8 mouse cellular contexts compared by ENCODE assay signal in genomic region chr8:84986379-84986945, GRCm38 (mm10). TPM values are rescaled to one million over a fixed set of nuclear protein-coding genes. Genes with fewer than 3 reads are reported as not detected.
DNase-seq lines count a peak whose midpoint lies in the region; ATAC-seq and TF ChIP-seq lines count a peak whose summit lies in the region.

No protein-coding gene starts in this region.

- H3K4me1 ChIP-seq in heart, embryonic 11.5 days (ENCODE audit: control insufficient read depth, insufficient read depth, low read length): peaks cover 31% of the 10 kb centered on the region
- H3K4me1 ChIP-seq in E14TG2a.4 (replicated peaks; ENCODE audit: low read depth, low read length): peaks cover 87% of the 10 kb centered on the region
- peaks cover 20% of the 10 kb centered on the region for H3K4me1 ChIP-seq in forebrain, embryonic 14.5 days (ENCODE audit: control insufficient read depth, insufficient read depth, low read length)
- H3K4me1 ChIP-seq in liver, postnatal 0 days (ENCODE audit: insufficient read depth): peaks cover 68% of the 10 kb centered on the region

- peak overlapping the region; percentile 67; the same call in 1 of the 2 replicates for H3K9ac ChIP-seq in heart, embryonic 11.5 days (ENCODE audit: low read depth, low read length)
- peak overlapping the region; percentile 67; the same call in 1 of the 2 replicates for H3K9ac ChIP-seq in forebrain, embryonic 14.5 days (ENCODE audit: low read length)
- peak overlapping the region; percentile 76 for H3K9ac ChIP-seq in liver, postnatal 0 days (replicated peaks)

- 35% methylated on average over 8 of the region's 8 CpGs for WGBS in heart, embryonic 11.5 days (ENCODE audit: insufficient replicate concordance)
- 33% methylated on average over 8 of the region's 8 CpGs for WGBS in forebrain, embryonic 14.5 days
- 32% methylated on average over 8 of the region's 8 CpGs for WGBS in liver, postnatal 0 days (ENCODE audit: insufficient replicate concordance)

- peak overlapping the region; percentile 54 for H3K27ac ChIP-seq in heart, embryonic 11.5 days (ENCODE audit: low read depth, low read length)
- peak overlapping the region; percentile 4; the same call in 1 of the 2 replicates for H3K27ac ChIP-seq in forebrain, embryonic 14.5 days (ENCODE audit: low read depth, low read length)
- H3K27ac ChIP-seq in liver, postnatal 0 days (ENCODE audit: low read depth): peak overlapping the region; percentile 98

- H3K9me3 ChIP-seq in heart, embryonic 11.5 days (replicated peaks; ENCODE audit: control insufficient read depth, low read length): no peaks in the 10 kb centered on the region
- H3K9me3 ChIP-seq in E14TG2a.4 (ENCODE audit: low read length): no peaks in the 10 kb centered on the region
- no peaks in the 10 kb centered on the region for H3K9me3 ChIP-seq in forebrain, embryonic 14.5 days (replicated peaks; ENCODE audit: control insufficient read depth, low read length)
- no peaks in the 10 kb centered on the region for H3K9me3 ChIP-seq in liver, postnatal 0 days (ENCODE audit: low read length)

- DNase-seq in heart, postnatal 4 days: no peak
- DNase-seq in forebrain, embryonic 14.5 days (ENCODE audit: low spot score): no peak
- no peak for DNase-seq in liver, postnatal 0 days
- no peak for DNase-seq in right cerebral cortex, postnatal 25 days
- DNase-seq in thymus, postnatal 10 days (ENCODE audit: low spot score in 2 of 2): no peak
- DNase-seq in Muller cell, postnatal 12 days (ENCODE audit: inconsistent ontology term): no peak

- no peaks in the 10 kb centered on the region for H3K36me3 ChIP-seq in heart, embryonic 11.5 days (ENCODE audit: control insufficient read depth, insufficient read depth, low read length)
- peaks cover 12% of the 10 kb centered on the region; the same call in 1 of the 2 replicates for H3K36me3 ChIP-seq in E14TG2a.4 (ENCODE audit: insufficient read depth, low read length)
- H3K36me3 ChIP-seq in forebrain, embryonic 14.5 days (ENCODE audit: control insufficient read depth, insufficient read depth, low read length): no peaks in the 10 kb centered on the region
- H3K36me3 ChIP-seq in liver, postnatal 0 days (replicated peaks; ENCODE audit: insufficient read depth, low read length): no peaks in the 10 kb centered on the region

- no peak for TF ChIP-seq CTCF in E14TG2a.4 (conservative IDR thresholded peaks at IDR 0.05; ENCODE audit: low read length)
- TF ChIP-seq CTCF in liver, postnatal 0 days (IDR thresholded peaks at IDR 0.05; ENCODE audit: low read depth): no peak

- 0 out of 2 replicates have a peak, but pooled peaks cover 3% of the 10 kb centered on the region for H3K27me3 ChIP-seq in heart, embryonic 11.5 days (ENCODE audit: control insufficient read depth, insufficient read depth, low read length)
- no peaks in the 10 kb centered on the region for H3K27me3 ChIP-seq in E14TG2a.4 (ENCODE audit: insufficient read depth, low read length)
- 0 out of 2 replicates have a peak, but pooled peaks cover 12% of the 10 kb centered on the region for H3K27me3 ChIP-seq in forebrain, embryonic 14.5 days (replicated peaks; ENCODE audit: control insufficient read depth, insufficient read depth, low read length)
- no peaks in the 10 kb centered on the region for H3K27me3 ChIP-seq in liver, postnatal 0 days (ENCODE audit: insufficient read depth, low read length)

- no peak for ATAC-seq in heart, embryonic 11.5 days (replicated peaks; ENCODE audit: insufficient number of reproducible peaks, low FRiP score, low TSS enrichment)
- ATAC-seq in forebrain, embryonic 14.5 days: no peak
- no peak for ATAC-seq in liver, postnatal 0 days

- H3K4me2 ChIP-seq in heart, embryonic 11.5 days: peak overlapping the region; percentile 98
- peak overlapping the region; percentile 98 for H3K4me2 ChIP-seq in forebrain, embryonic 14.5 days (ENCODE audit: low read length)
- H3K4me2 ChIP-seq in liver, postnatal 0 days (ENCODE audit: low read depth, low read length): peak overlapping the region; percentile 94

- TF ChIP-seq EP300 in liver, postnatal 0 days (IDR thresholded peaks at IDR 0.05; ENCODE audit: low read depth): no peak

- H3K4me3 ChIP-seq in heart, embryonic 11.5 days (ENCODE audit: low read depth, low read length): peak overlapping the region; percentile 56
- H3K4me3 ChIP-seq in E14TG2a.4 (replicated peaks; ENCODE audit: low read length): peak overlapping the region; percentile 91
- H3K4me3 ChIP-seq in forebrain, embryonic 14.5 days (ENCODE audit: low read depth, low read length): peak overlapping the region; percentile 49
- peak overlapping the region; percentile 56 for H3K4me3 ChIP-seq in liver, postnatal 0 days (ENCODE audit: low read depth, low read length)

RNA-seq across cellular contexts. Expression of gene Hook2, which starts 3.9 kb away (rescaled TPM):
- polyA plus RNA-seq in heart, embryonic 11.5 days (2014; fragmentation: Nextera tagmentation; extraction: Ambion mirVana): 6.7 and 7.1 TPM in 2 replicates
- 1 to 10 TPM; 2.2 to 2.6 TPM for total RNA-seq in heart, postnatal 4 days (2021)
- 13.0 and 20.3 TPM in 2 replicates for polyA plus RNA-seq in forebrain, embryonic 14.5 days (2014; fragmentation: Nextera tagmentation; extraction: Ambion mirVana)
- polyA plus RNA-seq in liver, postnatal 0 days (2015; fragmentation: Nextera tagmentation; extraction: Ambion mirVana): 12.0 and 12.2 TPM in 2 replicates

RNA-seq across cellular contexts. Expression of gene Junb, which starts 7.9 kb away (rescaled TPM):
- 7.6 and 9.3 TPM in 2 replicates for polyA plus RNA-seq in heart, embryonic 11.5 days (2014; fragmentation: Nextera tagmentation; extraction: Ambion mirVana)
- 10 to 100 TPM; 12.3 to 12.4 TPM for total RNA-seq in heart, postnatal 4 days (2021)
- polyA plus RNA-seq in forebrain, embryonic 14.5 days (2014; fragmentation: Nextera tagmentation; extraction: Ambion mirVana): 5.0 and 6.5 TPM in 2 replicates
- 14.2 and 21.9 TPM in 2 replicates for polyA plus RNA-seq in liver, postnatal 0 days (2015; fragmentation: Nextera tagmentation; extraction: Ambion mirVana)

RNA-seq across cellular contexts. Expression of gene Rnaseh2a, which starts 16.9 kb away (rescaled TPM):
- polyA plus RNA-seq in heart, embryonic 11.5 days (2014; fragmentation: Nextera tagmentation; extraction: Ambion mirVana): 95.9 and 106 TPM in 2 replicates
- total RNA-seq in heart, postnatal 4 days (2021): 10 to 100 TPM; 61.8 to 69.1 TPM
- 93.3 and 111 TPM in 2 replicates for polyA plus RNA-seq in forebrain, embryonic 14.5 days (2014; fragmentation: Nextera tagmentation; extraction: Ambion mirVana)
- polyA plus RNA-seq in liver, postnatal 0 days (2015; fragmentation: Nextera tagmentation; extraction: Ambion mirVana): 67.1 and 70.8 TPM in 2 replicates

RNA-seq across cellular contexts. Expression of gene Prdx2, which starts 17.1 kb away (rescaled TPM):
- 862 and 992 TPM in 2 replicates for polyA plus RNA-seq in heart, embryonic 11.5 days (2014; fragmentation: Nextera tagmentation; extraction: Ambion mirVana)
- total RNA-seq in heart, postnatal 4 days (2021): 100 to 1,000 TPM; 678 to 716 TPM
- 1,735 and 2,101 TPM in 2 replicates for polyA plus RNA-seq in forebrain, embryonic 14.5 days (2014; fragmentation: Nextera tagmentation; extraction: Ambion mirVana)
- polyA plus RNA-seq in liver, postnatal 0 days (2015; fragmentation: Nextera tagmentation; extraction: Ambion mirVana): 780 and 831 TPM in 2 replicates

RNA-seq across cellular contexts. Expression of gene Gm49661, which starts 17.2 kb away (rescaled TPM):
- not detected in 2 replicates for polyA plus RNA-seq in heart, embryonic 11.5 days (2014; fragmentation: Nextera tagmentation; extraction: Ambion mirVana)
- total RNA-seq in heart, postnatal 4 days (2021): 1 to 10 TPM in 1 of 2 experiments, not detected in 1; 1.5 TPM
- not detected in 2 replicates for polyA plus RNA-seq in forebrain, embryonic 14.5 days (2014; fragmentation: Nextera tagmentation; extraction: Ambion mirVana)
- polyA plus RNA-seq in liver, postnatal 0 days (2015; fragmentation: Nextera tagmentation; extraction: Ambion mirVana): 0.89 TPM in 1 of 2 replicates, not detected in the other

Comparison
In these comparisons a context has a peak if more than half of its experiments do, and no peak if none do; other contexts are left out.
1. H3K27ac ChIP-seq: peak in every context shown above with its lines; median percentile 98 in liver, postnatal 0 days; 54 in heart, embryonic 11.5 days; 4 in forebrain, embryonic 14.5 days.